Mouse (Mus musculus): ENCODE results near the gene Trpt1. TPM values are rescaled to one million over a fixed set of nuclear protein-coding genes. Genes with fewer than 3 reads are reported as not detected.

The Trpt1 gene
- polyA plus RNA-seq, 2 experiments = 12.0 to 15.1 TPM

DNA sequence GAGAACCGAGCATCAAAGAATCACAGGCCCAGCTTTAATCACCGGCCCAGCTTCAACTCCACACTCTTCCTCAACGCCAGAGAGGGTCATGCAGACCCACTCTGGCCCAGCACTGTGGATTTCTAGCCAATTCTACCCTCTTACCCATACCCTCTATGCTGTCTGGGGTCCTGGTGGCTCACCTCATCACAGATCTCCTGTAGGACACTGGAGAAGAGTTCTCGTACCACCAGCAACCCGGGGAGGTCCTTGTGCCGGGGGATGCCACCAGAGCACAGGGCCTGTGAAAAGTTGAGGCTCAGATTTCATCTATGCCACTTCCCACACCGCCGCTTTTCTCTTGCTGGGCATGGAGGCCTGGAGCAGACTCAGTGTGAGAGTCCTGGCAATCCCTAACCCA is 1.4 kb upstream of the Trpt1 start:
- Histone ChIP-seq H3K27ac (replicated peaks; ENCODE audit: low read depth, low read length) (no peak overlapping the region), H3K4me2 (replicated peaks; ENCODE audit: low read depth, low read length, severe bottlenecking) (0 out of 2 replicates have a peak overlapping the region, but pooled peaks have one; percentile 81), H3K9ac (ENCODE audit: low read depth, low read length, severe bottlenecking) (no peak overlapping the region), H3K27me3 (ENCODE audit: control insufficient read depth, insufficient read depth, low read length) (no peaks in the 10 kb centered on the region), H3K4me1 (ENCODE audit: control insufficient read depth, insufficient read depth, low read length) (peaks cover 29% of the 10 kb centered on the region), H3K36me3 (ENCODE audit: control insufficient read depth, insufficient read depth, low read length) (peaks cover 12% of the 10 kb centered on the region), H3K9me3 (ENCODE audit: control insufficient read depth, low read length) (no peaks in the 10 kb centered on the region), H3K4me3 (replicated peaks; ENCODE audit: low read length) (no peak overlapping the region)
- DNase-seq (ENCODE audit: low spot score) (no peak), ATAC-seq (ENCODE audit: low FRiP score, low read depth) (no peak)
- no peak for TF ChIP-seq POLR2A (IDR thresholded peaks at IDR 0.05; ENCODE audit: borderline replicate concordance, extremely low read depth, insufficient read depth, insufficient read length)
- 82% methylated on average over 8 of the region's 8 CpGs for WGBS

DNA sequence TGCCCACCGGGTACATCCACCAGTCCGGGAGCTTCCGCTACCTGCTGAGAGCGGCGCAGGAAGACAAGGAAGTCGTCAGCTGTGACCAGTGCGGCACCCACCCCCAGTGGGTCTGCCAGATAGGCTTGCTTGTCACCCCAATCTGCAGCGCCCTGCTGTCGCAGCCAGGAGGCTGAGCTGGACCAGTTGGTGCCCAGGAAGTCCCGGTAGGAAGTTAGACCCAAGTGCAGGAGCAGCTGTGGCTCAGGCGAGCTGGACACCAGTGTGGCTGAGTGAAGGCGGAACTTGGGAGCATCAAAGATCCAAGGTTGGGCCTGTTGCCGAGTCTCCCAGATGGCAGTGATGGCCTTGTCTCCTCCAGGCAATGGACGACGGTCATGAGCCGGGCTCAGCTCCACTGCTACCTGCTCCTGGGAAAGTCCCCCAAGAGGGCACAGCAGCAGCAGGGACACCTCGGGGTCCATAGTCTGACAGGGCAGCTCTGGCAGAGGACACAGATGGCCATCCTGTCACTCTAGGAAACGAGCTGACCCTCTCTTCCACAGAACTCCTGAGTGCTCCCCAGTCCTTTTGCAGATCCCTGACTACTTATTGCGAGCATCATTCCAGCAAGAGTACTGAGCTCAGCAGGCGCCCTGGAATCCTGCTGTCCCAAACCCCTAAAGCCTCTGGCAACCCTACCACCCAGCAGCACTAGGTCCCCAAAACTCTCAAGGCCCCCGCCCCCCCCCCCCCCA is 508 bp upstream of the Trpt1 start:
- Histone ChIP-seq H3K9me3 (ENCODE audit: control insufficient read depth, low read length) (no peaks in the 10 kb centered on the region), H3K9ac (ENCODE audit: low read depth, low read length, severe bottlenecking) (peak overlapping the region; percentile 68), H3K27me3 (ENCODE audit: control insufficient read depth, insufficient read depth, low read length) (no peaks in the 10 kb centered on the region), H3K27ac (replicated peaks; ENCODE audit: low read depth, low read length) (no peak overlapping the region; the same call in 1 of the 2 replicates), H3K36me3 (ENCODE audit: control insufficient read depth, insufficient read depth, low read length) (peaks cover 21% of the 10 kb centered on the region), H3K4me2 (replicated peaks; ENCODE audit: low read depth, low read length, severe bottlenecking) (peak overlapping the region; percentile 81), H3K4me1 (ENCODE audit: control insufficient read depth, insufficient read depth, low read length) (peaks cover 29% of the 10 kb centered on the region), H3K4me3 (replicated peaks; ENCODE audit: low read length) (peak overlapping the region; percentile 62)
- DNase-seq (ENCODE audit: low spot score) = no peak
- 46% methylated on average over 21 of the region's 21 CpGs for WGBS
- no peak for TF ChIP-seq POLR2A (IDR thresholded peaks at IDR 0.05; ENCODE audit: borderline replicate concordance, extremely low read depth, insufficient read depth, insufficient read length)
- no peak for ATAC-seq (ENCODE audit: low FRiP score, low read depth)

DNA sequence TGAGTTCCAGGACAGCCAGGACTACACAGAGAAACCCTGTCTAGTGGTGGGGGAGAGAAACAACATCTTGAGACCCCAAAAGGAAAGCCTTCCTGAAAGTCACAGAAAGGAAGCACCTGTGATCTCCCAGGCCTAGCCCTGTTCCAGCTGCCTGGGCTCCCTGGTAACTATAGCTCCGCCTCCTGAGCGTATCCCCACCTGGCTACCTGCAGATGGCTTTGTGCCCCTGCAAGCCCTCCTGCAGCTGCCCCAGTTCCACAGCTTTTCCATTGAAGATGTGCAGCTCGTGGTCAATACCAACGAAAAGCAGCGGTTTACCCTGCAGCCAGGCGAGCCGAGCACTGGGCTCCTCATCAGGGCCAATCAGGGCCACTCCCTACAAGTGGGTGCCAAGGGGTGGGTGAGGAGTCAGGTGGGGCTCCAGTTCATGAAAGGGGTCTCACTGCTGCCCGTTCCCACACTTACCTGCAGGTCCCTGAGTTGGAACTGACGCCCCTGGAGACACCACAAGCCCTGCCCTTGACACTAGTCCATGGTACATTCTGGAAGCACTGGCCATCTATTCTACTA is 1.9 kb downstream of the Trpt1 start:
- H3K9ac ChIP-seq (ENCODE audit: low read depth, low read length, severe bottlenecking) = no peak overlapping the region
- 79% methylated on average over 9 of the region's 9 CpGs for WGBS

DNA sequence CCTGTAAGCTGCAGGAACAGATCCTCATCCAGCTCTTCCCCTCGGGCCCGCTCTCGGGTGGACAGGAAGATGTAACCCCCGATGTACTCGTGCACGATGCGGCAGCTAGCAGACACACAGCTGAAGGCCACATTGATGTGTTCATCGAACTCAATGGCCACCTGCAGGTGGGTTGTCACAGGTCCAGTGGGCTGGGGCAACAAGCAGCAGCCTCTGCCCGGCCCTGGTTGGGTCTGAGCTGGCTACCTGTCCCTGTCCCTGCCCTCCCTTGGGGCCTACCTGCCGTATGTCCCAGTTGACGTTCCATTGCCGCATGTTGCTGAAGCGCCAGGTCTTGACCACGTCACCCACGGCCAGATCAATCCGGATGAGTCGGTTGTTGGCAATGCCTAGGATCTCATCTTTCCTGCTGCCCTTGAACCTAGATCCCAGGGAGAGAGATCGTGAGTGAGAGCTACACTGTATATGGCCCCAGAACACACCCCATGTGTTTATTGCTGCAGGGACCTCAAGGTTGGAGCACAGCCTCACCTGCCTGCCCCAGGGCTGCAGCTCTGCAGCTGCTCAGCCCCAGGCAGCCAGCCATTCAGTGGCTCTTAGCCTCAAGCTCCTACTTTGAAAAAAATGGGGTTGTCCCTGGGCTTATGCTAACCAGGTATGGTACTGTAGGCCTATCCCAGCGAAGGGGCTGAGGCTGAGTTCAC is 3.6 kb downstream of the Trpt1 start:
- no peak overlapping the region for H3K9ac ChIP-seq (ENCODE audit: low read depth, low read length, severe bottlenecking)
- WGBS = 94% methylated on average over 19 of the region's 19 CpGs
- no peak for DNase-seq (ENCODE audit: low spot score)
- H3K4me3 ChIP-seq (replicated peaks; ENCODE audit: low read length) = no peak overlapping the region
- H3K27ac ChIP-seq (replicated peaks; ENCODE audit: low read depth, low read length) = no peak overlapping the region
- H3K4me2 ChIP-seq (replicated peaks; ENCODE audit: low read depth, low read length, severe bottlenecking) = no peak overlapping the region
- H3K9me3 ChIP-seq (ENCODE audit: control insufficient read depth, low read length) = no peaks in the 10 kb centered on the region
- no peak for ATAC-seq (ENCODE audit: low FRiP score, low read depth)
- peaks cover 22% of the 10 kb centered on the region for H3K36me3 ChIP-seq (ENCODE audit: control insufficient read depth, insufficient read depth, low read length)
- TF ChIP-seq POLR2A (IDR thresholded peaks at IDR 0.05; ENCODE audit: borderline replicate concordance, extremely low read depth, insufficient read depth, insufficient read length) = no peak
- H3K4me1 ChIP-seq (ENCODE audit: control insufficient read depth, insufficient read depth, low read length) = peaks cover 17% of the 10 kb centered on the region
- H3K27me3 ChIP-seq (ENCODE audit: control insufficient read depth, insufficient read depth, low read length) = no peaks in the 10 kb centered on the region

More for the DNA sequence above, 1.9 kb downstream of the Trpt1 start:
- Histone ChIP-seq H3K36me3 (ENCODE audit: control insufficient read depth, insufficient read depth, low read length) (peaks cover 22% of the 10 kb centered on the region), H3K4me1 (ENCODE audit: control insufficient read depth, insufficient read depth, low read length) (peaks cover 22% of the 10 kb centered on the region), H3K4me2 (replicated peaks; ENCODE audit: low read depth, low read length, severe bottlenecking) (no peak overlapping the region), H3K27ac (replicated peaks; ENCODE audit: low read depth, low read length) (no peak overlapping the region), H3K27me3 (ENCODE audit: control insufficient read depth, insufficient read depth, low read length) (no peaks in the 10 kb centered on the region), H3K9me3 (ENCODE audit: control insufficient read depth, low read length) (no peaks in the 10 kb centered on the region), H3K4me3 (replicated peaks; ENCODE audit: low read length) (no peak overlapping the region)
- ATAC-seq (ENCODE audit: low FRiP score, low read depth) = no peak
- TF ChIP-seq POLR2A (IDR thresholded peaks at IDR 0.05; ENCODE audit: borderline replicate concordance, extremely low read depth, insufficient read depth, insufficient read length) = no peak
- no peak for DNase-seq (ENCODE audit: low spot score)

DNA sequence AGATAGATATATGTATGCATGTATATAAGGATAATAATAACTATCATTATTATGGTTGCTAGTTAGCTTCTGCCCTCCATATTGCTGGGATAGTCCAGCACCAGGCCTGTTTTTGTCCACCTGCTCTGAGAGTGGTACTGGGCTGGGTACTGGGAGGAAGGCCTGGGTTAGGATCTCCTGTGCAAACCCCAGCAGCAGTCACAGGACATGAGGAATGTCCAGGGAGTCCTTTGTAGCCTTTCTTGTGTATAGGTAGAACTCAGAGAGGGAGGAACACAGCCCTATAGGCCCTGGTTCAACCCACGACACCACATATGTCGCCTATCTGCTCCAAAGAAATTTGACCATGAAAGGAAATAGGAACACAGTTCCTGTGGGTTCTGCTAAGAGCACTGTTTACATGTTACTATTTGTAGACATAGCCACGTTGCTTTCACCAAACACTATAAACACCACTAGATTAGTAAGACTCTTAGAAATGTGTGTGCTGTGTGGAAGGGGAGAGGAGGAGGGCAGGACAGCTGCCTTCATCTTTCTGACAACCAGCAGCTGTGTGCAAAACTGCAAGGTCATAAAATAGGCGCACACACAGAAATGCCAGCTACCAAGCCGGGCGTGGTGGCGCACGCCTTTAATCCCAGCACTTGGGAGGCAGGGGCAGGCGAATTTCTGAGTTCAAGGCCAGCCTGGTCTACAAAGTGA is 11.1 kb downstream of the Trpt1 start:
- Histone ChIP-seq H3K36me3 (ENCODE audit: control insufficient read depth, insufficient read depth, low read length) (no peaks in the 10 kb centered on the region), H3K27ac (replicated peaks; ENCODE audit: low read depth, low read length) (no peak overlapping the region), H3K4me1 (ENCODE audit: control insufficient read depth, insufficient read depth, low read length) (no peaks in the 10 kb centered on the region), H3K9me3 (ENCODE audit: control insufficient read depth, low read length) (no peaks in the 10 kb centered on the region), H3K4me3 (replicated peaks; ENCODE audit: low read length) (no peak overlapping the region), H3K27me3 (ENCODE audit: control insufficient read depth, insufficient read depth, low read length) (no peaks in the 10 kb centered on the region), H3K4me2 (replicated peaks; ENCODE audit: low read depth, low read length, severe bottlenecking) (no peak overlapping the region), H3K9ac (ENCODE audit: low read depth, low read length, severe bottlenecking) (no peak overlapping the region)
- TF ChIP-seq POLR2A (IDR thresholded peaks at IDR 0.05; ENCODE audit: borderline replicate concordance, extremely low read depth, insufficient read depth, insufficient read length) = no peak
- WGBS = 75% methylated on average over 9 of the region's 9 CpGs
- ATAC-seq (ENCODE audit: low FRiP score, low read depth) (no peak), DNase-seq (ENCODE audit: low spot score) (no peak)

Data from limb, embryonic 14.5 days (tissue).